Mouse (Mus musculus) common myeloid progenitor, adult 5-6 weeks (primary cell): Measurements from ENCODE around the gene Olfr802. TPM values are rescaled to one million over a fixed set of nuclear protein-coding genes. Genes with fewer than 3 reads are reported as not detected.

Source experiments
- ATAC-seq: replicated peaks from 2 replicates; pipeline ENCODE4 v1.8.0; 2016; ENCODE audit warnings: low read depth, mild to moderate bottlenecking, moderate TSS enrichment, inconsistent platforms; ENCODE audit not compliant: poor library complexity, severe bottlenecking
- total RNA-seq: library from RNA; stranded (forward); fragments of 200-1000, 187-1606 nt; gene quantifications from 2 replicates; pipeline ENCODE4 v1.2.3, GENCODE M21; 2017

Olfr802 gene
- total RNA-seq: not detected in 2 replicates

DNA sequence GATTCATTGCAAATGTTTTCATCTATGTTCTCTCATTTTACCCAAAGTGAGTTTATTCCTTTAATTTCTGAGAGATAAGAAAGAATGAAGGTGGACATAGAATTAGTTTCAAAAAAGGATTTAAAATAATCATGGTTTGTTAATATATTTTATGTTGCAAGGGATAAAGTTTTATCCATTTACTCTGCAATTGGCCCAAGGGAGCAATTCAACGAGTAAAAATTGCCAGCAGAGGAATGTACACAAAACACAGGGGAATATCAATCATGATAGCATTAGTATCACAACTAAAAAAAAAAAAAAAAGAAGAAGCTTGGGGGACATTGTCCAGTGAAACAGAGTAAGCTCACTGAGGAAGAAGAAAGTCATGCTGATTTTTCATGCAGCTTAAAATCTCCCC lies at the start of gene Olfr802:
Gene Olfr802 (minus strand): TSS at position 101 of the 400 bp plus-strand sequence.
- no peak for ATAC-seq

DNA sequence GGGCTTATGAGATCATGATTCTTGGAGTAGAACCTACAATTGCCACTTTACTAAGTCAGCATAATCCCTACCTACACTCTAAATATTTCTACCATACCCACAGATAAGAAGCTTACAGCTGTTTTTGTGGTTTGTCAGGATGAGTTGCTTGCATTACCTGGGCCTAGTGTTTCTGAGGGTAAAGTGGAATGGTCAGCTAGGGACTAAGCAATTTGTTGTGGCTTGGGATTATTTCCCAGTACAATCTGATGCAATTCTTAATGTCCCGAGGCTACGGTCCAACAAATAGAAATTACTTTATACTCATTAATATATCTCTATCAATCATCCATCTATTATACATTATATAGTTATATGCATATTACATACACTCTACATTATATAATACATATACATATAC lies 41.3 kb upstream of the Olfr802 start, which contains the start of gene Olfr805:
Gene Olfr805 (minus strand): TSS at position 101 of the 400 bp plus-strand sequence.
- no peak for ATAC-seq

DNA sequence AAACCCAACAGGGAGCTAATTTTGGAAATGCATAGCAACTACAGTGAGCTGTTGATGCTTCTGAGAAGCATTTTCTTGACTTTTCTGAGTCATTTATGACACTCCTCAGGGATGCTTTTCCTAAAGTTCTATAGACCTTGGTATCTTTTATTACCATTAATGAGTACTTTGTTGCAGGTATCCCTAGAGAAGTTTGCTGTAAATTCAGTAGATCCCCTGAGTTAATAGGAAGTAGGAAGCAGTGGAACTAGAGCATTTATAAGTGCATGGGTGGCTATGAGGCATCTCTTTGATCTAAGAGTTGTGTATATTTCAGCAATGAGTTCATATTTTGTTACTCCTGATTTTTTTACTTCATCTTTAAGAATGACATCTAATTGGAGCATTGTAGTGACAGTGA lies 14.9 kb upstream of the Olfr802 start, which contains the start of gene Olfr804:
Gene Olfr804 (plus strand): TSS at position 301 of the 400 bp plus-strand sequence.
- no peak for ATAC-seq

DNA sequence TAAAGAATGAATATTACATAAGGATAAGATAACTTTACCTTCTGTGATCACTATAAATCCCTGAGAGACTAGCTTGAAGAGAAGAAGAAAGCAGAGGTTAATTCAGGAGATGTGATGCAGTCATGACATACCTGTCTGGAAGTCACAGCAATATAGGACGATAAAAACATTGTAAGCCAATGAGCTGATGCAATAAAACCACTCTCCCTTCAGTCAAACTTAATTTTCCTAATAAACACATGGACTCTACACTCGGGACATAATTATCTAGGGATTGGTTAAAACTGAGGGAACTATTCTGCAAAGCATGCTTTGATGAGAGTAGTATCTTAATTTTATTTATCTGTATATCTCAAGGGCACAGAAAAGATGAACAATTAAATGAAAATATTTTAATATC lies 6.2 kb upstream of the Olfr802 start, which contains the start of gene Olfr803:
Gene Olfr803 (minus strand): TSS at position 101 of the 400 bp plus-strand sequence.
- no peak for ATAC-seq

GRCm38 (mm10) chr10:129673765-129674164 lies 14.2 kb downstream of the Olfr802 start, which contains the start of gene Olfr801:
Gene Olfr801 (minus strand): TSS chr10:129673865.
- ATAC-seq: no peak

GRCm38 (mm10) chr10:129657394-129657793 lies 30.6 kb downstream of the Olfr802 start, which contains the start of gene Olfr800:
Gene Olfr800 (plus strand): TSS chr10:129657694.
- ATAC-seq: no peak

DNA sequence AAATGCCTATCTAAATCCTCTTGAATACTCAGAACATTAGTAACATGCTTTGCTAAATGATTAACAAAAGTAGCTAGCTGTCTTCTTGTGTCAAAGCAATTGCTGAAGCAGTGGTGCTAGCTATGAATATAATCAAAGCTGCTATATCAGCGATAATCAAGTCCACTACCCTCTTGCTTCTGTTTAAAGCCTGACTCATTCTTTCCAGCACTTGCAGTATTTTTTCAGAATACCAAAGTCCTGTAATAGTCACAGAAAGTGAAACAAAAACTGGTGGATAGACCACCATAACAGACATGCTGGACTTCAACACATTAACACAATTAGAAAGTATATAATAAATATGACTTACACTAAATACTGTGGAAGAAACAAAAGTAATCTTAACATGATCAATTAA lies 36.2 kb downstream of the Olfr802 start:
- ATAC-seq: no peak

- ATAC-seq: no peak
Observed at GRCm38 (mm10) chr10:129637184-129637583, 50.8 kb downstream of the Olfr802 start, which contains the start of gene Olfr799. Gene Olfr799 (plus strand): TSS chr10:129637484.

DNA sequence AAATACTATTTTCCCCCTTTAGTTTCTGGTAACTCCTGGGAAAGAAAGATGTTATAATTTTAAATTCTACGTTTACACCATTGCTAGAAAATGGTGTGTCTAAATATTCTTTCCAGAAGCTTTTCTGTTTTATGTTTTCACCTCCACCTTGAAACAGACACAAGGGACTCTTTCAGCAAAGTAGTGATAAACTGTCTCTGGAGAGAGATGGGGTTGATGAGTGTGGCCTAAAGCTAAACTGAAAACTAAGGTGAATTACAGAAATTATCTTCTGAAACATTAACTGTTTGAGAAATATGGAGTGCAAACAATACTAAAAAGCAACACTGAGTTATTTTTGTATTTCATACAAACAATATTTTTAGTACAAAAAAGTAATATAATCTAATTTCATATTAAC lies 60.1 kb downstream of the Olfr802 start, which contains the start of gene Olfr798:
Gene Olfr798 (minus strand): TSS at position 101 of the 400 bp plus-strand sequence.
- no peak for ATAC-seq

Other genes with a start within 250 kb of the Olfr802 start
- not detected in 2 replicates for gene Olfr787, start 226.3 kb downstream of the Olfr802 start, total RNA-seq
- gene Olfr788, start 217.2 kb downstream of the Olfr802 start, total RNA-seq: not detected in 2 replicates
- not detected in 2 replicates for gene Olfr789, start 203.4 kb downstream of the Olfr802 start, total RNA-seq
- gene Olfr790, start 189.7 kb downstream of the Olfr802 start, total RNA-seq: not detected in 2 replicates
- gene Olfr791, start 166.4 kb downstream of the Olfr802 start, total RNA-seq: not detected in 2 replicates
- not detected in 2 replicates for gene Olfr792, start 149.0 kb downstream of the Olfr802 start, total RNA-seq
- gene Olfr794, start 120.5 kb downstream of the Olfr802 start, total RNA-seq: not detected in 2 replicates
- gene Olfr796, start 75.6 kb downstream of the Olfr802 start, total RNA-seq: not detected in 2 replicates
- not detected in 2 replicates for gene Olfr798, start 60.2 kb downstream of the Olfr802 start, total RNA-seq
- not detected in 2 replicates for gene Olfr799, start 50.7 kb downstream of the Olfr802 start, total RNA-seq
- gene Olfr800, start 30.5 kb downstream of the Olfr802 start, total RNA-seq: not detected in 2 replicates
- gene Olfr801, start 14.3 kb downstream of the Olfr802 start, total RNA-seq: not detected in 2 replicates
- not detected in 2 replicates for gene Olfr803, start 6.1 kb upstream of the Olfr802 start, total RNA-seq
- not detected in 2 replicates for gene Olfr804, start 15.0 kb upstream of the Olfr802 start, total RNA-seq
- not detected in 2 replicates for gene Olfr805, start 41.2 kb upstream of the Olfr802 start, total RNA-seq
- not detected in 2 replicates for gene Olfr806, start 53.8 kb upstream of the Olfr802 start, total RNA-seq
- not detected in 2 replicates for gene Olfr807, start 69.6 kb upstream of the Olfr802 start, total RNA-seq
- gene Olfr808, start 77.3 kb upstream of the Olfr802 start, total RNA-seq: not detected in 2 replicates
- not detected in 2 replicates for gene Olfr809, start 86.5 kb upstream of the Olfr802 start, total RNA-seq
- not detected in 2 replicates for gene Olfr810, start 106.7 kb upstream of the Olfr802 start, total RNA-seq
- not detected in 2 replicates for gene Olfr811, start 116.2 kb upstream of the Olfr802 start, total RNA-seq
- not detected in 2 replicates for gene Olfr812, start 157.9 kb upstream of the Olfr802 start, total RNA-seq
- not detected in 2 replicates for gene Olfr813, start 167.2 kb upstream of the Olfr802 start, total RNA-seq
- gene Olfr814, start 191.7 kb upstream of the Olfr802 start, total RNA-seq: not detected in 2 replicates
- not detected in 2 replicates for gene Olfr815, start 217.7 kb upstream of the Olfr802 start, total RNA-seq
- not detected in 2 replicates for gene Olfr816, start 227.4 kb upstream of the Olfr802 start, total RNA-seq